ENCODE assay signal across 8 mouse cellular contexts in the genomic region with DNA sequence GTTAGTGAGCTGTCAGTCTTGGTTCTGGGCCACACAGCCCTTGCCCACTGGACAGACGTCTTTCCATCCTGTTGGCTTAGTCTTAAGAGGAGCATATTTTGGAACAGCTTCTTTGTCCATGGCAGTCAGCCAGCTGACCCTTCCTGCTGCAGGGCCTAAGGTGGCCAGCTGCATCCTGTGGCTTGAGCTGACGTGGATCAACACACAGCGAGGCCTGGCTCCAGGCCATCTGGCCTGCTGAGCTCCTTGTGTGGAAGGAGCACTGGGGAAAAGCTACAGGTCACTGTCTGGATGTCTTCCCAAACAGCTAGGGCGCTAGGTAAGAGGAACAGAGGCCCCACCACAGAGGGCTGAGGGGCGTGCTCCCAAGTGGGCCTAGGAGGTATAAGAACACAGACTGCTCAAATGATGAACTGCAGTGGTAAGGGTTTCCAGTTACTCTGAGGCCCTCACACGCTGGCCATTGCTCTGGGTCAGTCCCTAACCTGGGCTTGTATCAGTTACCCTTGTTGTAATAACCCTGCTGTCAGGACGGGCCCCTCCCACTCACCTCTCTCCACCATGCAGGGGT.
DNase-seq lines count a peak whose midpoint lies in the region; ATAC-seq lines count a peak whose summit lies in the region.

No protein-coding gene starts in this region.

- no peaks in the 10 kb centered on the region for H3K27me3 ChIP-seq in hindbrain, embryonic 16.5 days (replicated peaks; ENCODE audit: control insufficient read depth, insufficient read depth, low read length)
- no peaks in the 10 kb centered on the region for H3K27me3 ChIP-seq in liver, embryonic 15.5 days

- peaks cover 15% of the 10 kb centered on the region for H3K4me1 ChIP-seq in hindbrain, embryonic 16.5 days (ENCODE audit: control insufficient read depth, insufficient read depth, low read depth, low read length)
- no peaks in the 10 kb centered on the region for H3K4me1 ChIP-seq in liver, embryonic 15.5 days (replicated peaks)

- H3K27ac ChIP-seq in hindbrain, embryonic 16.5 days (ENCODE audit: low read depth, low read length), result no peak overlapping the region
- no peak overlapping the region for H3K27ac ChIP-seq in liver, embryonic 15.5 days (replicated peaks)

- intact Hi-C loops in gastrocnemius, postnatal 36 days (cut with DNase I), result loop anchor here (5.0 kb wide), 1 partner anchor 61 kb away; a partner anchor contains a TSS

- DNase-seq in layer of hippocampus, adult 11-12 months (ENCODE audit: low spot score), result peak; percentile 53
- no peak for DNase-seq in layer of hippocampus, postnatal 25 days (ENCODE audit: extremely low spot score in 1 of 2, low spot score in 1 of 2)
- peak; percentile 35 for DNase-seq in cerebellum, adult 11 months
- peak; percentile 51 to 68 for DNase-seq in gastrocnemius, postnatal 36 days
- DNase-seq in ovary, postnatal 36 days (ENCODE audit: low spot score), result peak; percentile 38

- H3K36me3 ChIP-seq in hindbrain, embryonic 16.5 days (ENCODE audit: control insufficient read depth, insufficient read depth, low read length), result no peaks in the 10 kb centered on the region
- H3K36me3 ChIP-seq in liver, embryonic 15.5 days (replicated peaks), result no peaks in the 10 kb centered on the region

- no peak overlapping the region for H3K9ac ChIP-seq in hindbrain, embryonic 16.5 days (ENCODE audit: low read depth, low read length)
- H3K9ac ChIP-seq in liver, embryonic 15.5 days, result no peak overlapping the region

- no peak overlapping the region for H3K4me2 ChIP-seq in hindbrain, embryonic 16.5 days (ENCODE audit: low read length)
- no peak overlapping the region for H3K4me2 ChIP-seq in liver, embryonic 15.5 days

- no peaks in the 10 kb centered on the region for H3K9me3 ChIP-seq in hindbrain, embryonic 16.5 days (ENCODE audit: control insufficient read depth, low read length)
- no peaks in the 10 kb centered on the region for H3K9me3 ChIP-seq in liver, embryonic 15.5 days (replicated peaks)

- no peak overlapping the region for H3K4me3 ChIP-seq in hindbrain, embryonic 16.5 days (ENCODE audit: low read length)
- H3K4me3 ChIP-seq in liver, embryonic 15.5 days (replicated peaks), result no peak overlapping the region

- 44% methylated on average over 7 of the region's 7 CpGs for WGBS in hindbrain, embryonic 16.5 days
- 42% methylated on average over 7 of the region's 7 CpGs for WGBS in liver, embryonic 15.5 days (ENCODE audit: insufficient replicate concordance)

- ATAC-seq in hindbrain, embryonic 16.5 days, result peak; percentile 35; the same call in 1 of the 2 replicates
- peak; percentile 31; the same call in 1 of the 2 replicates for ATAC-seq in liver, embryonic 15.5 days (ENCODE audit: insufficient read depth)
- no peak for ATAC-seq in activated CD4-positive, CD25-positive, alpha-beta regulatory T cell, adult 4 months

Comparison
In these comparisons a context has a peak if more than half of its experiments do, and no peak if none do; other contexts are left out.
1. DNase-seq: peak in layer of hippocampus, adult 11-12 months (single experiment), cerebellum, adult 11 months (single experiment), gastrocnemius, postnatal 36 days (2 of 2) and ovary, postnatal 36 days (single experiment); none in layer of hippocampus, postnatal 25 days (0 of 2).